Mouse (Mus musculus): ENCODE results near the gene Gm28038. TPM values are rescaled to one million over a fixed set of nuclear protein-coding genes. Genes with fewer than 3 reads are reported as not detected.

The Gm28038 gene
- total RNA-seq, 4 experiments from 2014 or later, result not detected

Other genes starting within 250 kb of the Gm28038 start
- gene Wdr34, start 232.2 kb upstream of the Gm28038 start, total RNA-seq (2022), result 10 to 100 TPM; 19.5 to 31.7 (median 26.6) TPM
- gene Set, start 223.7 kb upstream of the Gm28038 start, total RNA-seq (2022), result 100 to 1,000 TPM; 205 to 257 (median 225) TPM
- 1 to 10 TPM; 4.8 to 6.6 (median 5.8) TPM for gene Pkn3, start 203.4 kb upstream of the Gm28038 start, total RNA-seq (2022)
- gene Zdhhc12, start 187.4 kb upstream of the Gm28038 start, total RNA-seq (2022), result 10 to 100 TPM; 16.4 to 23.9 (median 17.6) TPM
- 10 to 100 TPM; 45.6 to 74.7 (median 58.5) TPM for gene Zer1, start 156.5 kb upstream of the Gm28038 start, total RNA-seq (2022)
- gene Tbc1d13, start 147.3 kb upstream of the Gm28038 start, total RNA-seq (2022), result 10 to 100 TPM; 58.6 to 71.5 (median 64.5) TPM
- gene Endog, start 109.5 kb upstream of the Gm28038 start, total RNA-seq (2022), result 10 to 100 TPM; 21.9 to 43.0 (median 31.0) TPM
- 10 to 100 TPM; 22.9 to 28.7 (median 28.4) TPM for gene Spout1, start 102.6 kb upstream of the Gm28038 start, total RNA-seq (2022)
- gene Kyat1, start 75.2 kb upstream of the Gm28038 start, total RNA-seq (2022), result 10 to 100 TPM; 21.3 to 27.4 (median 22.8) TPM
- gene Lrrc8a, start 43.3 kb upstream of the Gm28038 start, total RNA-seq (2022), result 10 to 100 TPM; 54.6 to 63.0 (median 57.8) TPM
- gene Gm28035, start 40.5 kb upstream of the Gm28038 start, total RNA-seq (2022), result 1 to 10 TPM in 3 of 4 experiments, under 1 TPM in 1; 0.58 to 5.3 (median 2.8) TPM
- gene Phyhd1, start 14.8 kb upstream of the Gm28038 start, total RNA-seq (2022), result 10 to 100 TPM; 12.0 to 20.7 (median 15.4) TPM
- 10 to 100 TPM; 31.2 to 42.7 (median 37.6) TPM for gene Dolk, start 5.3 kb downstream of the Gm28038 start, total RNA-seq (2022)
- gene Nup188, start 5.4 kb downstream of the Gm28038 start, total RNA-seq (2022), result 10 to 100 TPM; 28.2 to 33.6 (median 30.2) TPM
- gene Sh3glb2, start 78.3 kb downstream of the Gm28038 start, total RNA-seq (2022), result 100 to 1,000 TPM in 2 of 4 experiments, 10 to 100 TPM in 2; 85.4 to 115 (median 101) TPM
- gene Miga2, start 83.2 kb downstream of the Gm28038 start, total RNA-seq (2022), result 100 to 1,000 TPM in 1 of 4 experiments, 10 to 100 TPM in 3; 80.6 to 104 (median 91.1) TPM
- gene Dolpp1, start 111.2 kb downstream of the Gm28038 start, total RNA-seq (2022), result 10 to 100 TPM; 18.0 to 24.2 (median 19.8) TPM
- gene Crat, start 134.8 kb downstream of the Gm28038 start, total RNA-seq (2022), result 100 to 1,000 TPM in 1 of 4 experiments, 10 to 100 TPM in 3; 59.0 to 122 (median 95.3) TPM
- gene Ptpa, start 135.0 kb downstream of the Gm28038 start, total RNA-seq (2022), result 100 to 1,000 TPM; 135 to 153 (median 141) TPM
- gene Ier5l, start 193.2 kb downstream of the Gm28038 start, total RNA-seq (2022), result 1 to 10 TPM; 3.8 to 7.7 (median 6.8) TPM

Data from adrenal gland, adult 8-10 months (tissue).